ENCODE assay signal across 15 mouse cellular contexts in genomic region chr4:141058835-141059234, GRCm38 (mm10). TPM values are rescaled to one million over a fixed set of nuclear protein-coding genes. Genes with fewer than 3 reads are reported as not detected.
A peak's percentile ranks its signal among the peaks of the same experiment; 100 is the strongest.
DNase-seq lines count a peak whose midpoint lies in the region; ATAC-seq and TF ChIP-seq lines count a peak whose summit lies in the region.
"Had no signal": no experiment of that assay in that cellular context is flagged by ENCODE, and none has a peak within 500 bp of the region (broad histone marks: within the 10 kb centered on the region; RNA-seq: fewer than 3 reads in every experiment).

No protein-coding gene starts in this region.

- H3K79me2 ChIP-seq in myocyte (ENCODE audit: control insufficient read depth, insufficient read depth): no peaks in the 10 kb centered on the region

- no peak for DNase-seq in heart, adult 18-20 months
- DNase-seq in lung, postnatal 25 days (ENCODE audit: low spot score): no peak
- DNase-seq in embryonic facial prominence, embryonic 14.5 days (ENCODE audit: low spot score): no peak
- DNase-seq in layer of hippocampus, postnatal 10 days (ENCODE audit: low spot score in 2 of 2): no peak
- no peak for DNase-seq in urinary bladder, adult 2 months (ENCODE audit: low spot score)
- DNase-seq: adrenal gland, postnatal 25 days; cerebellum, postnatal 25 days; gastrocnemius, postnatal 36 days; lung, postnatal 4 days; thymus, postnatal 14 days had no signal

- H3ac ChIP-seq in myocyte (ENCODE audit: control insufficient read depth, insufficient read length): no peak overlapping the region

- no peak overlapping the region for H3K27ac ChIP-seq in heart, embryonic 13.5 days (replicated peaks)
- H3K27ac ChIP-seq in lung, embryonic 15.5 days: no peak overlapping the region
- no peak overlapping the region for H3K27ac ChIP-seq in embryonic facial prominence, embryonic 14.5 days (replicated peaks; ENCODE audit: low read depth, low read length)
- H3K27ac ChIP-seq: liver, embryonic 12.5 days had no signal

- ATAC-seq in heart, embryonic 13.5 days (ENCODE audit: extremely low read depth, insufficient number of reproducible peaks, low FRiP score, low TSS enrichment): no peak
- no peak for ATAC-seq in lung, embryonic 15.5 days (ENCODE audit: borderline replicate concordance, extremely low read depth, low FRiP score, low TSS enrichment)
- ATAC-seq in embryonic facial prominence, embryonic 14.5 days (ENCODE audit: low read depth): no peak
- ATAC-seq: liver, embryonic 12.5 days had no signal

- H3K4me3 ChIP-seq in heart, embryonic 13.5 days: no peak overlapping the region
- H3K4me3 ChIP-seq in lung, embryonic 15.5 days: no peak overlapping the region
- no peak overlapping the region for H3K4me3 ChIP-seq in embryonic facial prominence, embryonic 14.5 days (ENCODE audit: low read depth, low read length)
- H3K4me3 ChIP-seq in myocyte: no peak overlapping the region

- peaks cover 30% of the 10 kb centered on the region for H3K36me3 ChIP-seq in heart, embryonic 13.5 days
- H3K36me3 ChIP-seq in lung, embryonic 15.5 days: 0 out of 2 replicates have a peak, but pooled peaks cover 15% of the 10 kb centered on the region
- peaks cover 30% of the 10 kb centered on the region for H3K36me3 ChIP-seq in embryonic facial prominence, embryonic 14.5 days (ENCODE audit: control insufficient read depth, insufficient read depth, low read length)
- no peaks in the 10 kb centered on the region for H3K36me3 ChIP-seq in myocyte (ENCODE audit: control insufficient read depth, insufficient read depth)

- H3K27me3 ChIP-seq in heart, embryonic 13.5 days (replicated peaks): no peaks in the 10 kb centered on the region
- H3K27me3 ChIP-seq in lung, embryonic 15.5 days: no peaks in the 10 kb centered on the region
- H3K27me3 ChIP-seq in embryonic facial prominence, embryonic 14.5 days (replicated peaks; ENCODE audit: control insufficient read depth, insufficient read depth, low read length): no peaks in the 10 kb centered on the region
- H3K27me3 ChIP-seq in myocyte (ENCODE audit: control insufficient read depth, insufficient read depth, insufficient read length): no peaks in the 10 kb centered on the region
- H3K27me3 ChIP-seq: embryonic facial prominence, embryonic 15.5 days; liver, embryonic 12.5 days had no signal

- H3K4me2 ChIP-seq in heart, embryonic 13.5 days: peak overlapping the region; percentile 85
- 0 out of 2 replicates have a peak overlapping the region, but pooled peaks have one; percentile 79 for H3K4me2 ChIP-seq in lung, embryonic 15.5 days
- no peak overlapping the region for H3K4me2 ChIP-seq in embryonic facial prominence, embryonic 14.5 days (ENCODE audit: low read depth, low read length)
- peak overlapping the region; percentile 84 for H3K4me2 ChIP-seq in myocyte (ENCODE audit: low read depth)

- peak overlapping the region; percentile 47 for H3K9ac ChIP-seq in heart, embryonic 13.5 days
- H3K9ac ChIP-seq in lung, embryonic 15.5 days: no peak overlapping the region
- H3K9ac ChIP-seq in embryonic facial prominence, embryonic 14.5 days (ENCODE audit: low read depth, low read length): peak overlapping the region; percentile 42; the same call in 1 of the 2 replicates

- TF ChIP-seq POLR2A in myocyte (IDR thresholded peaks at IDR 0.05; ENCODE audit: insufficient read length, low read depth): no peak

- 74% methylated on average over 9 of the region's 9 CpGs for WGBS in heart, embryonic 13.5 days
- 67% methylated on average over 9 of the region's 9 CpGs for WGBS in lung, embryonic 15.5 days
- 76% methylated on average over 9 of the region's 9 CpGs for WGBS in embryonic facial prominence, embryonic 14.5 days

- H3K4me1 ChIP-seq in heart, embryonic 13.5 days: peaks cover 27% of the 10 kb centered on the region
- peaks cover 26% of the 10 kb centered on the region for H3K4me1 ChIP-seq in lung, embryonic 15.5 days
- H3K4me1 ChIP-seq in embryonic facial prominence, embryonic 14.5 days (ENCODE audit: control insufficient read depth, insufficient read depth, low read length): peaks cover 11% of the 10 kb centered on the region; the same call in 1 of the 2 replicates

- H3K9me3 ChIP-seq in heart, embryonic 13.5 days: no peaks in the 10 kb centered on the region
- H3K9me3 ChIP-seq in lung, embryonic 15.5 days: no peaks in the 10 kb centered on the region
- H3K9me3 ChIP-seq in embryonic facial prominence, embryonic 14.5 days (ENCODE audit: control insufficient read depth, low read length): no peaks in the 10 kb centered on the region
- H3K9me3 ChIP-seq: embryonic facial prominence, embryonic 15.5 days; liver, embryonic 12.5 days had no signal

TF ChIP-seq in myocyte, 11 proteins besides CTCF, POLR2A, EP300 and RAD21:
- no peak for TF ChIP-seq E2F4 (IDR thresholded peaks at IDR 0.05; ENCODE audit: insufficient read depth)
- TF ChIP-seq SRF (IDR thresholded peaks at IDR 0.05; ENCODE audit: control insufficient read depth, insufficient read length, low read depth): no peak
- no peak for TF ChIP-seq TCF12 (IDR thresholded peaks at IDR 0.05; ENCODE audit: insufficient read depth, poor library complexity, severe bottlenecking)
- TF ChIP-seq USF1 (IDR thresholded peaks at IDR 0.05; ENCODE audit: low read depth): no peak
- TF ChIP-seq MAX (IDR thresholded peaks at IDR 0.05; ENCODE audit: low read depth): no peak
- no peak for TF ChIP-seq REST (IDR thresholded peaks at IDR 0.05; ENCODE audit: insufficient read depth, insufficient read length)
- TF ChIP-seq MYOD1 (IDR thresholded peaks at IDR 0.05; ENCODE audit: control insufficient read depth in 1 of 3, insufficient read length in 2 of 3, low read depth in 2 of 3): no peak
- no peak for TF ChIP-seq TCF3 (IDR thresholded peaks at IDR 0.05; ENCODE audit: insufficient read length, low read depth)
- no peak for TF ChIP-seq POLR2AphosphoS2 (IDR thresholded peaks at IDR 0.05; ENCODE audit: insufficient read length, low read depth)
- no peak for TF ChIP-seq CEBPB (IDR thresholded peaks at IDR 0.05; ENCODE audit: insufficient read depth, poor library complexity, severe bottlenecking)
- TF ChIP-seq MYOG (IDR thresholded peaks at IDR 0.05; ENCODE audit: control insufficient read depth in 1 of 3, insufficient read depth in 1 of 3, insufficient read length in 2 of 3, low read depth in 2 of 3): no peak

RNA-seq across cellular contexts. Expression of gene Crocc, which starts 1.5 kb away (rescaled TPM):
- 3.4 and 3.5 TPM in 2 replicates for polyA plus RNA-seq in heart, embryonic 13.5 days (2015; fragmentation: Nextera tagmentation; extraction: Ambion mirVana)
- 1 to 10 TPM; 4.1 to 4.3 TPM for total RNA-seq in heart, adult 18-20 months (2021)
- 6.7 and 7.6 TPM in 2 replicates for polyA plus RNA-seq in lung, embryonic 15.5 days (2015; fragmentation: Nextera tagmentation; extraction: Ambion mirVana)
- 5.1 and 6.2 TPM in 2 replicates for polyA plus RNA-seq in embryonic facial prominence, embryonic 14.5 days (2014; fragmentation: Nextera tagmentation; extraction: Ambion mirVana)
- 3.9 TPM for polyA plus RNA-seq in myocyte (2012; fragmentation: generic; extraction: Trizol)
- 10 to 100 TPM; 32.2 to 42.8 TPM for total RNA-seq in layer of hippocampus, postnatal 10 days (2021)
- 27.0 and 30.8 TPM in 2 replicates for polyA plus RNA-seq in urinary bladder, adult 2 months (2012; rRNA removed)

RNA-seq across cellular contexts. Expression of gene Necap2, which starts 19.3 kb away (rescaled TPM):
- 39.7 and 43.7 TPM in 2 replicates for polyA plus RNA-seq in heart, embryonic 13.5 days (2015; fragmentation: Nextera tagmentation; extraction: Ambion mirVana)
- 10 to 100 TPM; 13.4 to 14.5 TPM for total RNA-seq in heart, adult 18-20 months (2021)
- 102 and 110 TPM in 2 replicates for polyA plus RNA-seq in lung, embryonic 15.5 days (2015; fragmentation: Nextera tagmentation; extraction: Ambion mirVana)
- 66.5 and 78.8 TPM in 2 replicates for polyA plus RNA-seq in embryonic facial prominence, embryonic 14.5 days (2014; fragmentation: Nextera tagmentation; extraction: Ambion mirVana)
- polyA plus RNA-seq in myocyte (2012; fragmentation: generic; extraction: Trizol): 85.6 TPM
- total RNA-seq in layer of hippocampus, postnatal 10 days (2021): 10 to 100 TPM; 43.7 to 48.4 TPM
- polyA plus RNA-seq in urinary bladder, adult 2 months (2012; rRNA removed): 65.9 and 77.0 TPM in 2 replicates

RNA-seq across cellular contexts. Expression of gene Spata21, which starts 29.3 kb away (rescaled TPM):
- not detected in 2 replicates for polyA plus RNA-seq in heart, embryonic 13.5 days (2015; fragmentation: Nextera tagmentation; extraction: Ambion mirVana)
- total RNA-seq in heart, adult 18-20 months (2021): not detected
- 0.16 and 0.62 TPM in 2 replicates for polyA plus RNA-seq in lung, embryonic 15.5 days (2015; fragmentation: Nextera tagmentation; extraction: Ambion mirVana)
- 0.33 TPM in 1 of 2 replicates, not detected in the other for polyA plus RNA-seq in embryonic facial prominence, embryonic 14.5 days (2014; fragmentation: Nextera tagmentation; extraction: Ambion mirVana)
- polyA plus RNA-seq in myocyte (2012; fragmentation: generic; extraction: Trizol): not detected
- under 1 TPM; 0.27 to 0.53 TPM for total RNA-seq in layer of hippocampus, postnatal 10 days (2021)
- polyA plus RNA-seq in urinary bladder, adult 2 months (2012; rRNA removed): not detected in 2 replicates
- total RNA-seq: adrenal gland, postnatal 25 days; gastrocnemius, postnatal 36 days had no signal
- polyA plus RNA-seq: liver, embryonic 12.5 days had no signal

RNA-seq across cellular contexts. Expression of gene Mfap2, which starts 48.6 kb away (rescaled TPM):
- 273 and 299 TPM in 2 replicates for polyA plus RNA-seq in heart, embryonic 13.5 days (2015; fragmentation: Nextera tagmentation; extraction: Ambion mirVana)
- 1 to 10 TPM; 1.6 to 2.5 TPM for total RNA-seq in heart, adult 18-20 months (2021)
- 496 and 501 TPM in 2 replicates for polyA plus RNA-seq in lung, embryonic 15.5 days (2015; fragmentation: Nextera tagmentation; extraction: Ambion mirVana)
- 745 and 811 TPM in 2 replicates for polyA plus RNA-seq in embryonic facial prominence, embryonic 14.5 days (2014; fragmentation: Nextera tagmentation; extraction: Ambion mirVana)
- 0.53 TPM for polyA plus RNA-seq in myocyte (2012; fragmentation: generic; extraction: Trizol)
- total RNA-seq in layer of hippocampus, postnatal 10 days (2021): 10 to 100 TPM; 20.9 TPM
- 37.6 and 37.9 TPM in 2 replicates for polyA plus RNA-seq in urinary bladder, adult 2 months (2012; rRNA removed)
